Mouse (Mus musculus) liver, embryonic 14.5 days (tissue): ENCODE data around the gene Dpysl5.

Experiments used
- CTCF ChIP-seq: IDR thresholded peaks from 2 replicates; pipeline ENCODE4 v1.5.1; 2016; ENCODE audit warnings: antibody characterized with exemption, low read depth, control low read depth
- EP300 ChIP-seq: IDR thresholded peaks from 2 replicates; pipeline ENCODE4 v1.6.1; 2016; ENCODE audit warnings: antibody characterized with exemption, low read depth

- TF ChIP-seq CTCF = no peak
- no peak for TF ChIP-seq EP300
These were observed 2.3 kb downstream of the Dpysl5 start for GRCm38 (mm10) chr5:30713691-30714090.
